Mouse (Mus musculus): ENCODE measurements around the gene Cdh10. TPM values are rescaled to one million over a fixed set of nuclear protein-coding genes. Genes with fewer than 3 reads are reported as not detected.

Gene Cdh10
- 14.1 and 19.9 TPM in 2 replicates for polyA plus RNA-seq (2014; fragmentation: Nextera tagmentation; extraction: Ambion mirVana)

DNA sequence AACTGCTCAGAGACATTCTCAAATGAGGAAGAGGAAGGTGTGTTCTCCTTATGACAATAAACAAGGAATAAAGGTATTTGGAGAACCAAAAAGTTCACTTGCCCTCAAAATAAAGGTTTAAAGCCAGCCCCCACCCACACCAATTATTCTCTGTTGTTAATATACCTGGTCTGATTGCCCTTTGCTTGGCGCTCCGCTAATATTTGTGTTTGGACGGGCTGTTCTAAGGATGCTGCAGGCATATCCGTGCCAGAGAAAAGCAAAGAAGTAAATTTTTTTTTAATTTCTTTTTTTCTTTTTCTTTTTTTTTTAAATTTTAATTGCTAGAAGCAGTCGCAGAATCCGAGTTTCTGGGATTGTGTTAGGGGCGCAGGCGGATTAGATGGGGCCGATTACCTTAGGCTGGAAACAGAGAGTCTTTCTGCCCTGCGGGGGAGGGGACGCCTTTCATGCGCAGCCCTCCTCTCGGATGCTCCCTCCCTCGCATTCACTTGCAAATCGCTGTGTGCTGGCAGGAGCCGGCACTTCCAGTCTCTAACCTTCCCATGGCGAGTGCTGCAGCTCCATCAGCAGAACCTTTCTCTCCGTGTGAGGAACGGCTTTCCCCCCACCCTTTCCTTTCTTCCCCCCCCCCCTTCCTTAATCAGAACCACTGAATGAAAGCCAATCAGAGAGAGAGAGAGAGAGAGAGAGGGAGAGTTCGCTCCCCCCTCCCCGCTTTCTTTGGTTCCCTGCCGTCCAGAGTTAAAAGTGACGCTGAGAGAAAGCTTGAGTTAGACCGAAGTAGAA, at the start of gene Cdh10:
Gene Cdh10 (plus strand): TSS at position 763 of the 789 bp plus-strand sequence.
- 1% methylated on average over 24 of the region's 24 CpGs for WGBS
- peak within 1 kb of the TSS; percentile 40 for H3K4me3 ChIP-seq (ENCODE audit: low read depth, low read length)
- DNase-seq (ENCODE audit: low spot score) (peak; percentile 94), ATAC-seq (peak; percentile 94)
- H3K9ac ChIP-seq (ENCODE audit: low read length) = peak within 1 kb of the TSS; percentile 56
- peak within 1 kb of the TSS; percentile 61 for H3K4me2 ChIP-seq (ENCODE audit: low read length)
- H3K27me3 ChIP-seq (replicated peaks; ENCODE audit: control insufficient read depth, insufficient read depth, low read length) = no peaks in the 10 kb centered on the region
- H3K9me3 ChIP-seq (replicated peaks; ENCODE audit: control insufficient read depth, low read length) = no peaks in the 10 kb centered on the region
- H3K4me1 ChIP-seq (ENCODE audit: control insufficient read depth, insufficient read depth, low read length) = 0 out of 2 replicates have a peak, but pooled peaks cover 2% of the 10 kb centered on the region
- peak within 1 kb of the TSS; percentile 67; the same call in 1 of the 2 replicates for H3K27ac ChIP-seq (ENCODE audit: low read depth, low read length)
- no peaks in the 10 kb centered on the region for H3K36me3 ChIP-seq (ENCODE audit: control insufficient read depth, insufficient read depth, low read length)

DNA sequence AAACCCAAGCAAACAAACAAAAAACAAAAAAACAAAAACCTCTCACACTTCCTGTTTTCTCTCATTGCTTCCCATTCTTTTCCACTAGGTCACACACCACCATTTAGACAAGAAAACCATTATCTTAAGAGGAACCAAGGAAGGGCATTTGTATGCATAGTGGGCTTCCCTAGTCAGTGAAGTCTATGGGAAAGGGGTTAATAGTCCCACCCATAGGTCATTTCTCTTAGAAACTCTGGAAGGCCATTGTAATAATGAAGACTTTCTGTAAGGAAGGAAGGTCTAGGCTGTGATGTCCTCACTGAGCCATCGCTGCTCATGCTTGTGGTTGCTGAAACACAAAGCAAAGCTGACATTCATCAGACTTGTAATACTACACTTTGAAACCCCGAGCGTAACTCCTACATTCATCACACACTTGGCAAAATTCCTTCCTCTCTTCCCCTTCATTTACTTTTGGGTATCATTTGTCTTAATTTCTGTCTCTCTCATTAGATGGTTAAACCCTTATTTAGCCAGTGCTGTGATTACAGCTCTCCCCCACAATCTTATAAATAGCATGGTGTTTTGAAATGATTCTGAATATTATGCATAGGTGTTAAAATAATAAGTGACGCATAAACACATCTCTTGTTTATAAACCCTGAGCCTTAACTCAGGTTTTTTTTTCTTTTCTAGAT, 9.5 kb upstream of the Cdh10 start:
- ATAC-seq (no peak), DNase-seq (ENCODE audit: low spot score) (no peak)
- Histone ChIP-seq H3K9me3 (replicated peaks; ENCODE audit: control insufficient read depth, low read length) (no peaks in the 10 kb centered on the region), H3K4me1 (ENCODE audit: control insufficient read depth, insufficient read depth, low read length) (no peaks in the 10 kb centered on the region), H3K4me3 (ENCODE audit: low read depth, low read length) (no peak overlapping the region), H3K27me3 (replicated peaks; ENCODE audit: control insufficient read depth, insufficient read depth, low read length) (no peaks in the 10 kb centered on the region), H3K36me3 (ENCODE audit: control insufficient read depth, insufficient read depth, low read length) (no peaks in the 10 kb centered on the region), H3K9ac (ENCODE audit: low read length) (no peak overlapping the region), H3K27ac (ENCODE audit: low read depth, low read length) (no peak overlapping the region), H3K4me2 (ENCODE audit: low read length) (no peak overlapping the region)
- 64% methylated on average over 4 of the region's 4 CpGs for WGBS

DNA sequence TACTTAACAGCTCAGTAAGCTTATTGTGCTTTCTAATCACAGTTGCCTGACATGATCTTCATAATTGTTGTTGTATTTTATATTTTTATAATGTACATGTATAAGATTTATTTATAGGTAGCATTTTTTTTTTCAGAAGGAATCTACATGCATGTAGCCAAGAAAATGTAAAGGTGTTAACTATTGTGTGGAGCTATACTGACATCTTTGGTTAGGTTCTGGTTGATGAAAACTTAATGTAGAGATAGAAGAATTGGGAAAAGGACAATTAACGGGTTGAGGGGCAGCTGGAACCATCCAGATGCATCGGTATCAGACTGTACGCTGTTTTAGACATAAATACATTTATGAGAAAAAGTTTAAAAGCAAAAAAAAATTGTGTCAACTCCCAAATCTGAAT, 1.0 kb upstream of the Cdh10 start:
- Histone ChIP-seq H3K9me3 (replicated peaks; ENCODE audit: control insufficient read depth, low read length) (no peaks in the 10 kb centered on the region), H3K36me3 (ENCODE audit: control insufficient read depth, insufficient read depth, low read length) (no peaks in the 10 kb centered on the region), H3K4me3 (ENCODE audit: low read depth, low read length) (no peak overlapping the region), H3K4me2 (ENCODE audit: low read length) (peak overlapping the region; percentile 61), H3K27ac (ENCODE audit: low read depth, low read length) (no peak overlapping the region), H3K4me1 (ENCODE audit: control insufficient read depth, insufficient read depth, low read length) (0 out of 2 replicates have a peak, but pooled peaks cover 2% of the 10 kb centered on the region), H3K27me3 (replicated peaks; ENCODE audit: control insufficient read depth, insufficient read depth, low read length) (no peaks in the 10 kb centered on the region), H3K9ac (ENCODE audit: low read length) (no peak overlapping the region)
- ATAC-seq (no peak), DNase-seq (ENCODE audit: low spot score) (peak; percentile 23)
- 75% methylated on average over 3 of the region's 3 CpGs for WGBS

DNA sequence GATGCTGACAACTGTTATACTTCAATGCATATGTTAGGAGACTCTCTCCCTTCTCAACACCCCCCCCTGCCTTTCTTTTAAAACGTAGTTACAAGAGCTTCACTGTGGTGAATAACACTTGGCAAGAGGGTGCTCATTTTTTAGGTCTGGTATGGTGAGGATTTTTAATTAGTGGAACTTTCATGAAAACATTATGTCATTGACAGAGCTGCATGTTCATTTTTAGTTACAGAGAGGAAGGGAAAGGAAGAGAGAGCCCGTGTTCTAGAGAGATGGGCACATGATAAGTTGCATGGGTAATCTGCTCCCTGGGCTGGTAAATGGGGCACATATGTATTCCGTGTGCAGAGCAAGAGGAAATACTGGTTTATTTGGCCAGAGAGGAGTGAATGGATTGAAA, 1.5 kb downstream of the Cdh10 start:
- peak overlapping the region; percentile 35; the same call in 1 of the 2 replicates for H3K9ac ChIP-seq (ENCODE audit: low read length)
- peak overlapping the region; percentile 61 for H3K4me2 ChIP-seq (ENCODE audit: low read length)
- ATAC-seq (peak; percentile 13; the same call in 1 of the 2 replicates), DNase-seq (ENCODE audit: low spot score) (peak; percentile 67)
- 8% methylated on average over 3 of the region's 3 CpGs for WGBS
- no peaks in the 10 kb centered on the region for H3K36me3 ChIP-seq (ENCODE audit: control insufficient read depth, insufficient read depth, low read length)
- H3K27ac ChIP-seq (ENCODE audit: low read depth, low read length) = no peak overlapping the region
- H3K4me3 ChIP-seq (ENCODE audit: low read depth, low read length) = peak overlapping the region; percentile 40
- H3K4me1 ChIP-seq (ENCODE audit: control insufficient read depth, insufficient read depth, low read length) = 0 out of 2 replicates have a peak, but pooled peaks cover 2% of the 10 kb centered on the region
- no peaks in the 10 kb centered on the region for H3K9me3 ChIP-seq (replicated peaks; ENCODE audit: control insufficient read depth, low read length)
- no peaks in the 10 kb centered on the region for H3K27me3 ChIP-seq (replicated peaks; ENCODE audit: control insufficient read depth, insufficient read depth, low read length)

DNA sequence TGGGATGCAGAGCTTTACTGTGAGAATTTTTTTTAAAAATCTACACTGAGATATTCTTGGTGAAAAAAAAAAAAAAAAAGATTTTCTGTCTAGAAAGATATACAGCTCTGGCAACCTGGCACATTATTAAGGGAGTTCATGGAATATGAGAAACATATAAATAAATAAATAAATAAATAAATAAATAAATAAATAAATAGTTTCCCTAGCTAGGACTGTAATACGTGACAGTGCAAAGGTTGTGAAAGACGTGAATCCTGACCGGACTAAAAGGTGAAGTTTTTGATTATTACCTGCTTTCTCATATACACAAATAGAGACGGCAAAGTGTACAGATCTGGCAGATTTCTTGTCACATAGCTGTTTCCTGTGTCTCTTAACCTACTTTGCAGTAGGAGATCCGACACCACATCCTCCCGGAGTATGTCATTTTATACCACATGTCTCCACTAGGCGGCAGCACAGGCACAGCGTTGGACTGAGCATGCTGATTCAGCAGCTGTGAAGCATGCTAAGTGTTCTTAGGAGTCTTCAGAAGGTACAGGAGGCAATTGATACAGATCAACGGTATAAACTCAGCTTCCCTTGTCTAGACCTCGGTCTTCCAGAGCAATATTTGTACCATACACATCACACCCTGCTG, 2.5 kb downstream of the Cdh10 start:
- Histone ChIP-seq H3K4me1 (ENCODE audit: control insufficient read depth, insufficient read depth, low read length) (0 out of 2 replicates have a peak, but pooled peaks cover 2% of the 10 kb centered on the region), H3K27me3 (replicated peaks; ENCODE audit: control insufficient read depth, insufficient read depth, low read length) (no peaks in the 10 kb centered on the region), H3K9me3 (replicated peaks; ENCODE audit: control insufficient read depth, low read length) (no peaks in the 10 kb centered on the region), H3K4me2 (ENCODE audit: low read length) (peak overlapping the region; percentile 61), H3K9ac (ENCODE audit: low read length) (no peak overlapping the region), H3K27ac (ENCODE audit: low read depth, low read length) (no peak overlapping the region), H3K4me3 (ENCODE audit: low read depth, low read length) (no peak overlapping the region), H3K36me3 (ENCODE audit: control insufficient read depth, insufficient read depth, low read length) (no peaks in the 10 kb centered on the region)
- WGBS = 25% methylated on average over 10 of the region's 10 CpGs
- peak; percentile 92 for DNase-seq (ENCODE audit: low spot score)
- ATAC-seq = peak; percentile 65

DNA sequence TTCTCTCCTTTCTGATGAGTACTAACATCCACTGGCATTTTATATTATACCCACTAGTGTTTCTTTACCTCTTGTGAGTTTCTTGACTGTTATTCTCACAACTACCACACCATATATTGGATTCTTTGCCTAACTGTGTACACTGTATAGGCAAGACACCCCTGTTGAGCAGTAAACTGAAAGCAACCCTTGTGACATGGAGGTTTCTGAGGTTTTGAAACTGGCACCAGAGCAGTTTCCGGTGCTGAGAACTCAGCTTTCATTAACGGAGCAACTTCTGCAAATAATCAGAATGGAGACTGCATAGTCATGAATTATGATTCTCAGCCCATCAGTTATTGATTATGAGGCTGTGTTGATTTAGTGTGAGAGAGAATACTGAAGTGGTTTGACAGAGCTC, 4.7 kb downstream of the Cdh10 start:
- Histone ChIP-seq H3K9ac (ENCODE audit: low read length) (no peak overlapping the region), H3K4me1 (ENCODE audit: control insufficient read depth, insufficient read depth, low read length) (0 out of 2 replicates have a peak, but pooled peaks cover 2% of the 10 kb centered on the region), H3K4me3 (ENCODE audit: low read depth, low read length) (no peak overlapping the region), H3K27ac (ENCODE audit: low read depth, low read length) (no peak overlapping the region), H3K36me3 (ENCODE audit: control insufficient read depth, insufficient read depth, low read length) (no peaks in the 10 kb centered on the region), H3K27me3 (replicated peaks; ENCODE audit: control insufficient read depth, insufficient read depth, low read length) (no peaks in the 10 kb centered on the region), H3K9me3 (replicated peaks; ENCODE audit: control insufficient read depth, low read length) (no peaks in the 10 kb centered on the region), H3K4me2 (ENCODE audit: low read length) (no peak overlapping the region)
- no peak for DNase-seq (ENCODE audit: low spot score)
- 92% methylated on average over 2 of the region's 2 CpGs for WGBS
- ATAC-seq = no peak

DNA sequence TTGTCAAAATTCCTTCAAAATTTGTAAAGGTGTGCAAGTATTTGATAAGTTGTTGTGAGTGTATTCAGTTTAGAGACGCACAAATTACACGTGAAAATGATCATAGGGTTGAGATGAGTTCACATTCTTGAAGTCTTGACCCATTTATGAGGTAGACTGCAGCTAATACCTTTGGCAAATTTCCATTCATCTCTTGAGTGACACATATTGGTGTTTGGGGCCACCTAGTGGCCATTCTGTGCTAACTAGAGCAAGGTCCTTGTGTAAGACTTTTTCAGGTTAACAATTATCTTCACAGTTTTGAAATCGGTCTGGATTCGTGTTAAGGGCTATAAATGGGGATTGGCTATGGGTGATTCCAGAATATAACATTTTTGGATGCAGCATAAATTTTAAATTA, 13.5 kb downstream of the Cdh10 start:
- Histone ChIP-seq H3K9ac (ENCODE audit: low read length) (no peak overlapping the region), H3K4me2 (ENCODE audit: low read length) (no peak overlapping the region), H3K4me3 (ENCODE audit: low read depth, low read length) (no peak overlapping the region), H3K4me1 (ENCODE audit: control insufficient read depth, insufficient read depth, low read length) (no peaks in the 10 kb centered on the region), H3K36me3 (ENCODE audit: control insufficient read depth, insufficient read depth, low read length) (no peaks in the 10 kb centered on the region), H3K27ac (ENCODE audit: low read depth, low read length) (no peak overlapping the region), H3K27me3 (replicated peaks; ENCODE audit: control insufficient read depth, insufficient read depth, low read length) (no peaks in the 10 kb centered on the region), H3K9me3 (replicated peaks; ENCODE audit: control insufficient read depth, low read length) (no peaks in the 10 kb centered on the region)
- DNase-seq (ENCODE audit: low spot score) (peak; percentile 91), ATAC-seq (peak; percentile 74)
- 19% methylated on average over 4 of the region's 4 CpGs for WGBS

DNA sequence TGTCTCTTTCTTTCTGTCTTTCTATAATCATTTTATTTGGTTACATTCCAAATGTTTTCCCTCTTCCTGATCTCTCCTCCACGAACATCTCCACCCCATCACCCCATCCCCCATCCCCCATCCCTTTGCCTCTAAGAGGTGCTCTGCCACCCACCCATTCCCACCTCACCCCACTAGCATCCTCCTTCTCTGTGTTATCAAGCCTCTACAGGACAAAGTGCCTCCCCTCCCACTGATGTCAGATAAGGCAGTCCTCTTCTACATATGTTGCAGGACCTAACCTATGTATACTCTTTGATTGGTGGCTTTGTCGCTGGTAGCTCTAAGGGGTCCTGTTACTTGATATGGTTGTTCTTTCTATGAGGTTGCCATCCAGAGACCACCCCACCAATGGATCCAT, 23.0 kb downstream of the Cdh10 start:
- no peak overlapping the region for H3K27ac ChIP-seq (ENCODE audit: low read depth, low read length)
- no peaks in the 10 kb centered on the region for H3K36me3 ChIP-seq (ENCODE audit: control insufficient read depth, insufficient read depth, low read length)
- DNase-seq (ENCODE audit: low spot score) (no peak), ATAC-seq (no peak)
- H3K4me3 ChIP-seq (ENCODE audit: low read depth, low read length) = no peak overlapping the region
- no peaks in the 10 kb centered on the region for H3K27me3 ChIP-seq (replicated peaks; ENCODE audit: control insufficient read depth, insufficient read depth, low read length)
- H3K9ac ChIP-seq (ENCODE audit: low read length) = no peak overlapping the region
- no peaks in the 10 kb centered on the region; the same call in 1 of the 2 replicates for H3K4me1 ChIP-seq (ENCODE audit: control insufficient read depth, insufficient read depth, low read length)
- H3K9me3 ChIP-seq (replicated peaks; ENCODE audit: control insufficient read depth, low read length) = no peaks in the 10 kb centered on the region
- no peak overlapping the region for H3K4me2 ChIP-seq (ENCODE audit: low read length)
- 92% methylated on average over 2 of the region's 2 CpGs for WGBS

Data from forebrain, embryonic 14.5 days (tissue).